Mouse (Mus musculus) C2C12 (cell line): Measurements from ENCODE around the gene Vps18. TPM values are rescaled to one million over a fixed set of nuclear protein-coding genes. Genes with fewer than 3 reads are reported as not detected.

Source experiments
- H3K27me3 ChIP-seq: one replicate; pipeline ENCODE4 v1.6.1; 2011; ENCODE audit not compliant: control insufficient read depth, insufficient read depth, insufficient read length
- H3K36me3 ChIP-seq: one replicate; pipeline ENCODE4 v1.6.1; 2011; ENCODE audit not compliant: control insufficient read depth, insufficient read depth
- H3K4me3 ChIP-seq: one replicate; pipeline ENCODE4 v1.5.1; 2011; ENCODE audit warnings: mild to moderate bottlenecking, control low read depth; ENCODE audit not compliant: poor library complexity, insufficient read depth, severe bottlenecking
- H3K79me2 ChIP-seq: one replicate; pipeline ENCODE4 v1.6.1; 2011; ENCODE audit not compliant: control insufficient read depth, insufficient read depth
- H3K79me3 ChIP-seq: one replicate; pipeline ENCODE4 v1.6.1; 2011; ENCODE audit warnings: low read depth, control low read depth
- H3ac ChIP-seq: one replicate; pipeline ENCODE3; 2011; ENCODE audit warnings: low read depth; ENCODE audit not compliant: control insufficient read depth, insufficient read length
- CEBPB ChIP-seq: IDR thresholded peaks from one replicate; pipeline ENCODE4 v1.6.1; 2011; ENCODE audit warnings: low read depth, mild to moderate bottlenecking, control low read depth, moderate library complexity
- CTCF ChIP-seq: IDR thresholded peaks from one replicate; pipeline ENCODE4 v1.5.1; 2011; ENCODE audit not compliant: control insufficient read depth, insufficient read depth, insufficient read length
- FOSL1 ChIP-seq: IDR thresholded peaks from one replicate; pipeline ENCODE4 v1.8.0; 2011; ENCODE audit warnings: mild to moderate bottlenecking, low read length; ENCODE audit not compliant: poor library complexity, insufficient read depth, severe bottlenecking
- MAX ChIP-seq: IDR thresholded peaks from one replicate; pipeline ENCODE4 v1.6.1; 2011; ENCODE audit warnings: mild to moderate bottlenecking, control low read depth
- MYOD1 ChIP-seq: IDR thresholded peaks from one replicate; pipeline ENCODE4 v1.6.1; 2011; ENCODE audit warnings: low read depth; ENCODE audit not compliant: control insufficient read depth, insufficient read length
- MYOG ChIP-seq: IDR thresholded peaks from one replicate; pipeline ENCODE4 v1.6.1; 2011; ENCODE audit not compliant: control insufficient read depth, insufficient read length; ENCODE audit errors: extremely low read depth
- USF1 ChIP-seq: IDR thresholded peaks from one replicate; pipeline ENCODE4 v1.6.1; 2011; ENCODE audit warnings: low read depth, mild to moderate bottlenecking, control low read depth, moderate library complexity
- polyA plus RNA-seq: library from polyadenylated mRNA; unstranded; fragments of >200 nt; fragmentation: generic; extraction: Trizol; gene quantifications from one replicate; pipeline ENCODE4 v1.2.1, GENCODE M21; 2012; ENCODE audit warnings: missing spikeins

Vps18 gene
- polyA plus RNA-seq, 1 experiment: 14.9 TPM

DNA sequence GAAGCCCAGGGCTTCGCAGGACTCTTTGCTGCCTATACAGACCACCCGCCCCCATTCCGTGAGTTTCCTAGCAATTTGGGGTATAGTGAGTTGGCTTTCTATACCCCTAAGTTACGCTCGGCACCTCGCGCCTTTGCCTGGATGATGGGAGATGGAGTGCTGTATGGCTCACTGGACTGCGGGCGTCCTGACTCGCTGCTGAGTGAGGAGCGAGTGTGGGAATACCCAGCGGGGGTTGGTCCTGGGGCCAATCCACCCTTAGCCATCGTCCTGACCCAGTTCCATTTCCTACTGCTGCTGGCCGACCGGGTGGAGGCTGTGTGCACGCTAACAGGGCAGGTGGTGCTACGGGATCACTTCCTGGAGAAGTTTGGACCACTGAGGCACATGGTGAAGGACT is 4.8 kb downstream of the Vps18 start:
- peaks cover 14% of the 10 kb centered on the region for H3K79me3 ChIP-seq
- no peak overlapping the region for H3K4me3 ChIP-seq
- no peak overlapping the region for H3ac ChIP-seq
- TF ChIP-seq USF1: no peak
- no peak for TF ChIP-seq CEBPB
- TF ChIP-seq MYOD1: no peak
- TF ChIP-seq MAX: no peak
- no peak for TF ChIP-seq FOSL1
- TF ChIP-seq CTCF: no peak
- TF ChIP-seq MYOG: no peak
- peaks cover 30% of the 10 kb centered on the region for H3K79me2 ChIP-seq
- H3K27me3 ChIP-seq: no peaks in the 10 kb centered on the region
- peaks cover 50% of the 10 kb centered on the region for H3K36me3 ChIP-seq

DNA sequence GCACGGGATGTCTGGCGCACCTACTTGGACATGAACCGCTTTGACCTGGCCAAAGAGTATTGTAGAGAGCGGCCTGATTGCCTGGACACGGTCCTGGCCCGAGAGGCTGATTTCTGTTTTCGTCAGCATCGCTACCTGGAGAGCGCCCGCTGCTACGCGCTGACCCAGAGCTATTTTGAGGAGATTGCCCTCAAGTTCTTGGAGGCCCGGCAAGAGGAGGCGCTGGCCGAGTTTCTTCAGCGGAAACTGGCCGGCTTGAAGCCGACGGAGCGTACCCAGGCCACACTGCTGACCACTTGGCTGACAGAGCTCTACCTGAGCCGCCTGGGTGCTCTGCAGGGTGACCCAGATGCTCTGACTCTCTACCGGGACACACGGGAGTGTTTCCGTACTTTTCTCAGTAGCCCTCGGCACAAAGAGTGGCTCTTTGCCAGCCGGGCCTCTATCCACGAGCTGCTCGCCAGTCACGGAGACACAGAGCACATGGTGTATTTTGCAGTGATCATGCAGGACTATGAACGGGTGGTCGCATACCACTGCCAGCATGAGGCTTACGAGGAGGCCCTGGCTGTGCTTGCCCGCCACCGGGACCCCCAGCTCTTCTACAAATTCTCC is 5.3 kb downstream of the Vps18 start:
- TF ChIP-seq CTCF (no peak), USF1 (no peak), MYOD1 (no peak), FOSL1 (no peak), MYOG (no peak), CEBPB (no peak), MAX (no peak)
- peaks cover 55% of the 10 kb centered on the region for H3K36me3 ChIP-seq
- H3K79me2 ChIP-seq: peaks cover 27% of the 10 kb centered on the region
- H3K27me3 ChIP-seq: no peaks in the 10 kb centered on the region
- H3K4me3 ChIP-seq: no peak overlapping the region
- H3K79me3 ChIP-seq: peaks cover 14% of the 10 kb centered on the region
- H3ac ChIP-seq: no peak overlapping the region

DNA sequence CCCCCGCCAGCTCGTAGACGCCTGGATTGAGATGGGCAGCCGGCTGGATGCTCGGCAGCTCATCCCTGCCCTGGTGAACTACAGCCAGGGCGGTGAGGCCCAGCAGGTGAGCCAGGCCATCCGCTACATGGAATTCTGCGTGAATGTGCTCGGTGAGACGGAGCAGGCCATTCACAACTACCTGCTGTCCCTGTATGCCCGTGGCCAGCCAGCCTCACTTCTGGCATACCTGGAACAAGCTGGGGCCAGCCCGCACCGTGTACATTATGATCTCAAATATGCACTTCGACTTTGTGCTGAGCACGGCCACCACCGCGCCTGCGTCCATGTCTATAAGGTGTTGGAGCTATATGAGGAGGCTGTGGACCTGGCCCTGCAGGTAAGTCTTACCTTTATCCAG is 5.9 kb downstream of the Vps18 start:
- Histone ChIP-seq H3K4me3 (no peak overlapping the region), H3K79me2 (peaks cover 21% of the 10 kb centered on the region), H3K36me3 (peaks cover 55% of the 10 kb centered on the region), H3ac (no peak overlapping the region), H3K79me3 (peaks cover 10% of the 10 kb centered on the region), H3K27me3 (no peaks in the 10 kb centered on the region)
- TF ChIP-seq MYOG (no peak), MAX (no peak), CEBPB (no peak), CTCF (no peak), FOSL1 (no peak), USF1 (no peak), MYOD1 (no peak)

DNA sequence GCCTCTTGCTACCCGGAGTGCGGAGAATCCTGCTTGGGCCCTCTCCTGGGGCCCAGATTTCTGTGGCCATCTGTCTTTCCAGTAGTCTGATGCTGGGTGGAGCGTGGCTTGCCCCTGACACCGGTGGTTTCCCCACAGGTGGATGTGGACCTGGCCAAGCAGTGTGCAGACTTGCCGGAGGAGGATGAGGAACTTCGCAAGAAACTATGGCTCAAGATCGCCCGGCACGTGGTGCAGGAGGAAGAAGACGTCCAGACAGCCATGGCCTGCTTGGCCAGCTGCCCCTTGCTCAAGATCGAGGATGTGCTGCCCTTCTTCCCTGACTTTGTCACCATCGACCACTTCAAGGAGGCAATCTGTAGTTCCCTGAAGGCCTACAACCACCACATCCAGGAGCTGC is 8.2 kb downstream of the Vps18 start:
- Histone ChIP-seq H3ac (no peak overlapping the region), H3K36me3 (peaks cover 41% of the 10 kb centered on the region), H3K79me3 (peaks cover 3% of the 10 kb centered on the region), H3K79me2 (peaks cover 6% of the 10 kb centered on the region), H3K27me3 (no peaks in the 10 kb centered on the region), H3K4me3 (no peak overlapping the region)
- TF ChIP-seq MAX (no peak), CEBPB (no peak), FOSL1 (no peak), CTCF (no peak), USF1 (no peak), MYOD1 (no peak), MYOG (no peak)

DNA sequence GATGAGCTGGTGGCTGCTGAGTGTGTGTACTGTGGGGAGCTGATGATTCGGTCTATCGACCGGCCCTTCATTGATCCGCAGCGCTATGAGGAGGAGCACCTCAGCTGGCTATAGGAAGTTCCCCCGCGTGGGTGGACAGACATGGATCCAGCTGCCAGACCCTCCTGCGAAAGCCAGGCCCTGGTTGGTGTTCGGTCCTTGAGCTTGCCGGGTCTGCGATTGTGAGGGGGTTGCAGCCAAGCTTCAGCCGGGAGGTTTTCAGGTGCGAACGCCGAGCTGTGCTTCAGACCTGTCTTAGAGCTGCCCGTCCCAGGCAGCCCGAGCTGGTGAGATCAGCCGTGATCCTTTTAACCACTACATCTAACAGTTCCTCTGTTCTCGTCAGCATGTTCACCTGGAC is 9.0 kb downstream of the Vps18 start:
- TF ChIP-seq MYOD1: no peak
- TF ChIP-seq MYOG: no peak
- no peak for TF ChIP-seq USF1
- TF ChIP-seq MAX: no peak
- TF ChIP-seq CTCF: no peak
- no peak for TF ChIP-seq FOSL1
- TF ChIP-seq CEBPB: no peak
- no peak overlapping the region for H3ac ChIP-seq
- no peak overlapping the region for H3K4me3 ChIP-seq
- peaks cover 41% of the 10 kb centered on the region for H3K36me3 ChIP-seq
- H3K79me2 ChIP-seq: peaks cover 6% of the 10 kb centered on the region
- peaks cover 3% of the 10 kb centered on the region for H3K79me3 ChIP-seq
- no peaks in the 10 kb centered on the region for H3K27me3 ChIP-seq
